Mouse (Mus musculus): ENCODE data around the gene Wfdc3. TPM values are rescaled to one million over a fixed set of nuclear protein-coding genes. Genes with fewer than 3 reads are reported as not detected.

The Wfdc3 gene
- total RNA-seq (2023) = not detected

DNA sequence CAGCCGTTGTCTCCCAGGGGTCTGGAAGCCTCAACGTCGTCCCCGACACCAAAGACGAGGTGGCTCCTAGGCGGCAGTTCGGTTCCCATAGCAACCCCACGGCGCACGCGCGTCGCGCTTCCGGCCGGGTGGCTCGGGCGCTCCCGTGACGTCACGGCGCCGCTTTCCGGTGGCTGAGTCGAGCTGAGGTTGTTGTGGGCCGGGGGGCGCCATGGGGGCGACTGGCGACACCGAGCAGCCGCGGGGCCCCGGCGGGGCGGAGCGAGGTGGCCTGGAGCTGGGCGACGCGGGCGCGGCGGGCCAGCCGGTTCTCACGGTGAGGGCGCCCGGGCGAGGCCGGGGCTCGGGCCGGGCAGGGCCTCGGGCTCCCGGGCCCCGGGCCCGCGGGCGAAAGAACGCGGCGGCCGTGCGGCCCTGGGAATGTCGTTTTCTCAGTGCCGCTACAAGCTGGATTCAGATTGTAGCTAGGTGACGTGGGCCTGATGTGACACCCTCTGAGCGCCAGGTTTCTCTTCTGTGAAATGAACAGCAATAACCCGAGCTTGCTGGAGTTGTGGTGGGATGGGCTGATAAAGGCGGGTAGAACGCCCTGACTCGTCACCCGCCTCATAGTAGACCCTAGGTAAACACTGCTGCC, at the start of gene Wfdc3, which contains the start of gene Dnttip1:
Gene Wfdc3, minus strand, starts transcription at position 89 of the 637 bp plus-strand sequence.
Gene Dnttip1, plus strand, starts transcription at position 141 of the 637 bp plus-strand sequence.

DNA sequence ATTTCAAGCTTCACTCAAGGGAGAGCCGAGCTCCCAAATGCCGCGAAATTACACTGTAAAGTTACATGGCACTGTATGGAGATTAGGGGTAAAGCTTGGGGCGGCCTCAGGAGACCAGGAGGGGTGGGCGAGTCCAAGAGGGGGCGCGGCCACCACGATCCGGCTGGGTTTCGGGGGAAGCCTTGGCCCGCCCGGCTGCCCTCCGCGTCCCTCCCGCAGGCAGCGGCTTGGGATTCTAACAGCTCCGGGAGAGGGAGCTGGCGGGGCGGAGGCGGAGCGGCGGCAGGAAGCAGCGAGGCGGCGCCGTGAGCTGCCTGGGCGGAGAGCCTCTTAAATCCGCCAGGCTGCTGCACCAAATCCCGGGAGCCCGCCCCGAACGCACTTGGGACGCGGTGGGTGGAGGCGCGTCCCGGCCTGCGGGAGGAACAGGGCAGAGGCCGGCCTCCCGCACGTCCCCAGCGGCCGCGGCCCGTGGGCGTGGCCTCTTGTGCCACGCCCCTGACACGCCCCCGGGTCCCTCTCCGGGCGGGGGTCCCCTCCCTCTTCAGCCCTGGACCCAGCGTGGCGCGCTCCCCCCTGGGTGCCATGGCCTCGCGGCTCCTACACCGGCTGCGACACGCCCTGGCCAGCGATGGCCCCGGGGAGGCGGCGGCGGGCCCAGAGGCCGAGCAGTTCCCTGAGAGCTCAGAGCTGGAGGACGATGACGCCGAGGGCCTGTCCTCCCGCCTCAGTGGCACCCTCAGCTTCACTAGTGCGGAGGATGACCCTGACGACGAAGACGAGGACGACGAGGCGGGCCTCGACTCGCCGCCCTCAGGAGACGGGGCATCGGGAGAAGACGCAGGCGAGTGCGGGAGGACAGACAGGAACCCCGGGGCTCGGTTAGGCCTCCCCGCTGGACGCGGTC, 40.0 kb upstream of the Wfdc3 start, which contains the start of gene Snx21:
Gene Snx21, plus strand, starts transcription at position 343 of the 907 bp plus-strand sequence.

GRCm38 (mm10) chr2:164779481-164780086, 33.9 kb upstream of the Wfdc3 start, which contains the start of gene Tnnc2:
Gene Tnnc2 (minus strand): TSS chr2:164779967.

GRCm38 (mm10) chr2:164769258-164770037, 23.7 kb upstream of the Wfdc3 start, which contains the start of gene Ube2c:
Gene Ube2c (plus strand): TSS chr2:164769898.

GRCm38 (mm10) chr2:164715005-164715404, 30.7 kb downstream of the Wfdc3 start, which contains the start of gene Spint5:
Gene Spint5 (plus strand): TSS chr2:164715305.

GRCm38 (mm10) chr2:164698201-164698600, 47.5 kb downstream of the Wfdc3 start, which contains the start of gene Spint4:
Gene Spint4 (plus strand): TSS chr2:164698501.

DNA sequence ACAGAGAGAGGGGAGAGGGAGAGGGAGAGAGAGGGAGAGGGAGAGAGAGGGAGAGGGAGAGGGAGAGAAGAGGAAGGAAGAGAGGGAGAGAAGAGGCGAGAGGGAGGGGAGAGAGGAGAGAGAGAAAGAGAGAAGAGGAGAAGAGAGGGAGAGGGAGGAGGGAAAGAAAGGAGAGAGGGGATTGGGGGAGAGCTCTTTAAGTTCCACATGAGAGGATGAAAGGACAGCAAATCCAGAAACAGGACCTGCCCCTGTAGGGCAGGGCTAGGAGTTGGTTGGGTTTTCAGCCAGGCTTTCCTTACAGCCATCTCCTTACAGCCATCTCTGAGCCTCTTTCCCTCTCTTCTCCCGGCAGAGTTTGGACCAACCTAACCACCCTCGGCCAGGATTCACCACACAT, 60.9 kb downstream of the Wfdc3 start, which contains the start of gene Wfdc13:
Gene Wfdc13, plus strand, starts transcription at position 301 of the 400 bp plus-strand sequence.

Other genes with a start within 250 kb of the Wfdc3 start
- 10 to 100 TPM; 45.7 to 55.1 TPM for gene Pigt, start 248.4 kb downstream of the Wfdc3 start, total RNA-seq (2023)
- not detected for gene Wfdc2, start 183.5 kb downstream of the Wfdc3 start, total RNA-seq (2023)
- gene Spint3, start 172.5 kb downstream of the Wfdc3 start, total RNA-seq (2023) = not detected
- not detected for gene Wfdc6a, start 160.5 kb downstream of the Wfdc3 start, total RNA-seq (2023)
- gene Eppin, start 152.3 kb downstream of the Wfdc3 start, total RNA-seq (2023) = not detected
- not detected for gene Wfdc6b, start 132.4 kb downstream of the Wfdc3 start, total RNA-seq (2023)
- not detected for gene Wfdc8, start 132.3 kb downstream of the Wfdc3 start, total RNA-seq (2023)
- not detected for gene Wfdc16, start 107.1 kb downstream of the Wfdc3 start, total RNA-seq (2023)
- gene Wfdc10, start 89.9 kb downstream of the Wfdc3 start, total RNA-seq (2023) = 10 to 100 TPM in 1 of 2 experiments, 1 to 10 TPM in 1; 8.8 to 13.0 TPM
- gene Wfdc9, start 89.3 kb downstream of the Wfdc3 start, total RNA-seq (2023) = not detected
- gene Wfdc11, start 71.8 kb downstream of the Wfdc3 start, total RNA-seq (2023) = not detected
- gene Wfdc13, start 60.8 kb downstream of the Wfdc3 start, total RNA-seq (2023) = not detected
- gene Spint4, start 47.4 kb downstream of the Wfdc3 start, total RNA-seq (2023) = not detected
- not detected for gene Spint5, start 30.6 kb downstream of the Wfdc3 start, total RNA-seq (2023)
- gene Dnttip1, start 52 bp upstream of the Wfdc3 start, total RNA-seq (2023) = 10 to 100 TPM; 32.0 to 40.8 TPM
- gene Ube2c, start 24.0 kb upstream of the Wfdc3 start, total RNA-seq (2023) = 100 to 1,000 TPM; 109 to 112 TPM
- not detected for gene Tnnc2, start 34.0 kb upstream of the Wfdc3 start, total RNA-seq (2023)
- gene Snx21, start 39.9 kb upstream of the Wfdc3 start, total RNA-seq (2023) = 1 to 10 TPM; 2.9 to 3.7 TPM
- 10 to 100 TPM; 47.9 to 53.1 TPM for gene Acot8, start 59.0 kb upstream of the Wfdc3 start, total RNA-seq (2023)
- gene Zswim3, start 59.2 kb upstream of the Wfdc3 start, total RNA-seq (2023) = 1 to 10 TPM; 3.1 to 3.2 TPM
- gene Zswim1, start 76.8 kb upstream of the Wfdc3 start, total RNA-seq (2023) = 1 to 10 TPM; 3.2 to 5.0 TPM
- gene Spata25, start 82.6 kb upstream of the Wfdc3 start, total RNA-seq (2023) = not detected
- gene Ctsa, start 86.9 kb upstream of the Wfdc3 start, total RNA-seq (2023) = 100 to 1,000 TPM; 141 to 211 TPM
- gene Neurl2, start 87.5 kb upstream of the Wfdc3 start, total RNA-seq (2023) = 1 to 10 TPM; 1.7 to 3.7 TPM
- gene Pltp, start 111.8 kb upstream of the Wfdc3 start, total RNA-seq (2023) = 1 to 10 TPM; 5.4 to 5.7 TPM
- 10 to 100 TPM; 55.4 to 63.3 TPM for gene Pcif1, start 133.4 kb upstream of the Wfdc3 start, total RNA-seq (2023)
- gene Zfp335, start 165.8 kb upstream of the Wfdc3 start, total RNA-seq (2023) = 10 to 100 TPM; 31.0 TPM
- gene Mmp9, start 194.8 kb upstream of the Wfdc3 start, total RNA-seq (2023) = 1,000 to 10,000 TPM; 1,995 to 2,087 TPM
- gene Slc12a5, start 214.9 kb upstream of the Wfdc3 start, total RNA-seq (2023) = 1 to 10 TPM; 5.8 to 7.0 TPM